Mouse (Mus musculus) skeletal muscle tissue, postnatal 0 days (tissue): ENCODE data around the gene Sp2. TPM values are rescaled to one million over a fixed set of nuclear protein-coding genes. Genes with fewer than 3 reads are reported as not detected.

Experiments used
- polyA plus RNA-seq: library from polyadenylated mRNA; unstranded; fragments of >200 nt; fragmentation: Nextera tagmentation; extraction: Ambion mirVana; gene quantifications from 2 replicates; pipeline ENCODE4 v1.2.1, GENCODE M21; 2015

Gene Sp2
- 8.1 and 10.1 TPM in 2 replicates for polyA plus RNA-seq

GRCm38 (mm10) chr11:96982859-96983258, at the start of gene Sp2:
TSS of gene Sp2 (minus strand) at chr11:96982959.

DNA sequence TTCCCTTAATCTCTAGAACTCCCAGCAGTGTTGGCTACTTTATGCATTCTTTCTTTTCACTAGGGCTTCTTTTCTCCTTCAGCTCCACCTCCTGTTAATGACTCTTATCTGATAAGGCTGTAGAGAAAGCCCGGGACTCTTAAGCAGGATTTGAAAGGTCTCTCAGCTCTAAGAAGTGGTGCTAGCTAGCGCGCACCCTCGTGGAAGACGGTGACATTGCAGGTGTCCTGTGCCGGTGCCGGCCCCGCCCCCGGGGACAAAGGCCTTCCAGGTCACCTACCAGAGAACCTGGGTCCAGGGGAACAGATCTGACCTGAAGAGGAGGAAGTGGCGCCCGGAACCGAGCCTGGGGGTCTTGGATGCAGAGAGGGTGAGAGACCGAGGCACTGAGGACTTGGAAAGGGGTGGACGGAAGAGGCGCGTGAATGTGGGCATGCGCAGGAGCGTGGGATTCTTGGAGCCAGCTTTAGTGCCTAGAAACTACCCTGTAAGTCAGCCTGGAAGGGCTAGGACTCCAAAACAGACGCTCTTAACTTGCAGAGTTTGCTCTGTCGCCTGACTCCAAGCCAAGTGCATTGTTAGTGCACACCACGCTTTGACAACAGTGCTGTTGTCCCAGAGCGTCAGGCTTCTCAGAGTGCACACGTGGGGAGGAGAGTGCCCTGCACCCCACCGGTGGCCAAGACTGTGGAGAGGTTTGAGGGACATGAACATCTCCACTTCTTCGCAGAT, 47.1 kb upstream of the Sp2 start, which contains the start of gene Scrn2:
Gene Scrn2, plus strand, starts transcription at position 253 of the 732 bp plus-strand sequence.

GRCm38 (mm10) chr11:97013121-97013670, 30.4 kb upstream of the Sp2 start, which contains the start of gene Sp6:
TSS of gene Sp6 (plus strand) at chr11:97013394.

GRCm38 (mm10) chr11:96943746-96944304, 38.9 kb downstream of the Sp2 start, which contains the start of gene Pnpo:
TSS of gene Pnpo (minus strand) at chr11:96943986.

GRCm38 (mm10) chr11:96928088-96928487, 54.7 kb downstream of the Sp2 start, which contains the start of gene Prr15l:
TSS of gene Prr15l (plus strand) at chr11:96928104.

GRCm38 (mm10) chr11:96916044-96916884, 66.5 kb downstream of the Sp2 start, which contains the start of gene Cdk5rap3:
TSS of gene Cdk5rap3 (minus strand) at chr11:96916496.

Other genes starting within 250 kb of the Sp2 start
- gene Snx11, start 205.4 kb downstream of the Sp2 start, polyA plus RNA-seq: 7.6 and 8.6 TPM in 2 replicates
- 36.4 and 38.9 TPM in 2 replicates for gene Cbx1, start 193.8 kb downstream of the Sp2 start, polyA plus RNA-seq
- gene Nfe2l1, start 153.0 kb downstream of the Sp2 start, polyA plus RNA-seq: 92.9 and 93.4 TPM in 2 replicates
- 160 and 192 TPM in 2 replicates for gene Copz2, start 133.1 kb downstream of the Sp2 start, polyA plus RNA-seq
- 39.5 and 46.3 TPM in 2 replicates for gene Cdk5rap3, start 66.5 kb downstream of the Sp2 start, polyA plus RNA-seq
- 0.18 TPM in 1 of 2 replicates, not detected in the other for gene Prr15l, start 54.9 kb downstream of the Sp2 start, polyA plus RNA-seq
- 14.3 and 16.0 TPM in 2 replicates for gene Pnpo, start 39.0 kb downstream of the Sp2 start, polyA plus RNA-seq
- 0.12 and 0.41 TPM in 2 replicates for gene Sp6, start 30.4 kb upstream of the Sp2 start, polyA plus RNA-seq
- gene Scrn2, start 47.0 kb upstream of the Sp2 start, polyA plus RNA-seq: 10.1 and 11.1 TPM in 2 replicates
- 0.16 and 0.50 TPM in 2 replicates for gene Lrrc46, start 58.4 kb upstream of the Sp2 start, polyA plus RNA-seq
- 64.1 and 67.5 TPM in 2 replicates for gene Mrpl10, start 58.6 kb upstream of the Sp2 start, polyA plus RNA-seq
- gene Osbpl7, start 67.7 kb upstream of the Sp2 start, polyA plus RNA-seq: 2.8 and 3.6 TPM in 2 replicates
- 0.54 and 0.55 TPM in 2 replicates for gene Tbx21, start 132.4 kb upstream of the Sp2 start, polyA plus RNA-seq
- gene Tbkbp1, start 168.5 kb upstream of the Sp2 start, polyA plus RNA-seq: 2.8 and 3.7 TPM in 2 replicates
- gene Kpnb1, start 204.9 kb upstream of the Sp2 start, polyA plus RNA-seq: 15.3 and 15.6 TPM in 2 replicates